Mouse (Mus musculus): ENCODE results near the gene Tnnt3.

DNA sequence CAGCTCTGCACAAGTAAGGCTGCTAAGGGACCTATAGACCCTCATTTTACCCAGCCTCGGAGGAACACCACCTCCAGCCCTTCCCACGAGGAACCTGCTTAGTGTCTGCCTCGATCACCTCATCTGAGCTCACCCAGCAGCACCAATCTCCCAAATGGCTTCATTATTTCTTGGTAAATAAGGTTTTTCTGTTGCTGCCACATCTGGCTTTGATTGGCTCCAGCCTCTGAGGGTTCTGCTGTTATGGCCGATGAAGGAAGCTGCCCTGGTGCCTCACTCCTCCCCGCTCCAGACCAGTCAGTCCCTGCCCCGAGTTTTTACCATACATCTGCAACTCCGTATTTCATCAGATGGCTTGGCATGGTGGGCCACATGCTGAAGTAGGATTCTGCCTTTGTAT lies 47.3 kb downstream of the Tnnt3 start:
- TF ChIP-seq POLR2A (IDR thresholded peaks at IDR 0.05; ENCODE audit: low read depth, low read length) (no peak), CTCF (conservative IDR thresholded peaks at IDR 0.05; ENCODE audit: insufficient read depth, insufficient read length, low read depth, low read length) (no peak)

All from kidney, adult 2 months (tissue).